Mouse (Mus musculus) mouse embryonic stem cell (cell line): ENCODE results near the gene Pdk1.
"Not testable (repeated sequence)": the region's sequence is repeated elsewhere in the genome, so short reads cannot be mapped to it uniquely, and the experiment has no call there.

Experiments used
- in situ Hi-C, 2 experiments: fragments of 300-500 bp; cut with MboI; formaldehyde crosslinking; loops; 1 replicate in 1 of 2; 3 replicates in 1 of 2; pipeline ENCODE4 v1.14.3; 2019 to 2020; ENCODE audit warnings: low sequenced_read_pairs in 2 of 2, low pct_unique_long_range_greater_than_20kb in 1 of 2, mixed read lengths in 1 of 2; ENCODE audit not compliant: unreplicated experiment in 1 of 2

Gene Pdk1

DNA sequence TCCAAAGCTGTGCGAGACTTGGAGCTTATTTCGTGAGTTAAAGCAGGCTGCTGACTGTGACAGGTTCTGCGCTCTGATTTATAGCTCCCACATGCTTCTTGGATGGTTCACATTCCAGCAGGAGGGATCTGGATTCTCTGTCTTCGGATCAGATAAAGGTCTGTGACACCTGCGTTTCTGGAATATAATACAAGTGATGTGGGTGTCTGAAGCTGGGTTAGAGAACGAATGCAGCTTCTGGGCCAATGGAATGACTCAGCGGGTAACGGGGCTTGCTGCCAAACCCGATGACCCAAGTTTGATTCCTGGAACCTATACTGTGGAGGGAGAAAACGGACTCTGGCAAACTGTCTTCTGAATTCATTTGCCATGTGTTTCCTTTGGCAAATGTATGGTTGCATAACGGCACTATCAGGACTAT, 46.2 kb downstream of the Pdk1 start:
- in situ Hi-C loops = no loop called here

GRCm38 (mm10) chr2:71924931-71925330, 51.9 kb downstream of the Pdk1 start:
- in situ Hi-C loops = not testable (repeated sequence)

DNA sequence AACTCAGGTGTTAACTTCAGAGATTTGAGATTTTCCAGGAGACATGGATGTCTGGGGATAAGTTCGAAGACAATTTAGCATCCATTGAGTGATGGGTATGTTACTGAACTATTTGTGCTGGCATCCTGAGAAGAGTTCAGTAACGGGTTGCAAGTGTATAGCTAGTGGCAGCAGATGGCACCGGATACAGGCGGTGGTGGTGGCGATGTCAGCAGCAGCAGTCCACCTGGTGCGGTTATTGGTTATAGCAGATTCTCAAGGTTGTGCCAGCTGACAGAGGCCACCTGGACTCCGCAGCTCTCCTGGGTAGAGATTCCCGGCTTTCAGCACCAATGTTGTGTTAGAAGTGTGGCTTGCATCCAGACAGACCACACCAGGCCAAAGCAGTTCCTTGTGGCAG, 61.0 kb downstream of the Pdk1 start:
- in situ Hi-C loops = no loop called here

GRCm38 (mm10) chr2:71936711-71937110, 63.7 kb downstream of the Pdk1 start:
- in situ Hi-C loops = no loop called here

DNA sequence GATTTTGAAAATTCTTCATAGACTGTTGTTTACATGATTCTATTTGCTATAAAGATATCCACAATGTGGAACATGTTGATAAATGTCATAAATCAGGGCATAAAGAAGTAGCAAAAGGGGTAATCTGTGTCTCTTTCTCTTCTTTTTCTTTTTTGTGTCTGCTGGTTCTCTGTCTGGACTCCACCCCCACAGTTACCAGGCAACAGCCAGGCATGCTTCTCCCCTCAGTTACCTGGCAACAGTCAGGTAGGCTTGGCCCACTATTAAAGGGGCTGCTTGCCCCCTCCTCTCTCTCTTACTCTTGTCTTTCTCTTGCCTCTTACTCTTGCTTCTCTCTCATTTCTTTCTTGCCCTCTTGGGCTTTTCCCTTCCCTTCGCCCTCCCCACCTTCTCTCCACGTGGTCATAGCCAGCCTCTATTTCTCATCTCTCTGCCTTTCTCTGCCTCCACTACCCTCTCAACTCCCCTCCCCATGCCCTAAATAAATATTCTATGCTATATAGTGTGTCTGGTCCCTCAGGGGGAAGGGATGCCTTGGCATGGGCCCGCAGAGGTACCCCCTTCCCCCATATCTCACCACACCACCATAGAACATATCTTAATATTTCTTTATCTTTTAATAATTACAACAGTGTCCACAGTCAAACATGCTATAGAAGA, 64.8 kb downstream of the Pdk1 start:
- in situ Hi-C loops = no loop called here

GRCm38 (mm10) chr2:71938716-71939393, 65.8 kb downstream of the Pdk1 start:
- in situ Hi-C loops = no loop called here

DNA sequence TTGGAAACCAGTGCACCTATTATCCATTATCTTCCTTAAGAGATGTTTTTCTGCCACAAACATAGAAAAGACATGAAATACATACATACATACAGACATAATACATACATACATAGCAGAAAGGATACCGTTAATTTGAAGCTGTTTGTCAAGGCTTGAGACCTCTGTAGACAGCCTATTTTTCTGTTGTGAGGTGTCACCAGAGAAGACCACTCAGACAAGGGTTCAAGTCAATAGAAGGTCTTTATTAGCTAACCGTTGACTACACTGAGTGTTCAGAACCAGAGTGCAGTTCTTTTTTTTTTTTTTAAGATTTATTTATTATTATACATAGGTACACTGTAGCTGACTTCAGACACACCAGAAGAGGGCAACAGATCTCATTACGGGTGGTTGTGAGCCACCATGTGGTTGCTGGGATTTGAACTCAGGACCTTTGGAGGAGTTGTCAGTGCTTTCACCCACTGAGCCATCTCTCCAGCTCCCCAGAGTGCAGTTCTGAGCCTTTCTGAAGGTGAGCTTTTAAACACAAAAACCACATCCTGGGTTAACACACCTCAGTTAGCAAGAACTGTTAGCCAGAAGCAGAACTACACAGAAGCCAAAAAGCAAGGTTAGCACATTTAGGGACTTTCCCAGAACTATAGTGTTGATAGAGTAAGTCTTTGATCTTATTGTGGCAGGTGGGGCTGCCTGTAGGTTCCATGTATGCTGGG, 68.1 kb downstream of the Pdk1 start:
- in situ Hi-C loops = no loop called here

GRCm38 (mm10) chr2:71941721-71942087, 68.7 kb downstream of the Pdk1 start:
- in situ Hi-C loops = no loop called here

DNA sequence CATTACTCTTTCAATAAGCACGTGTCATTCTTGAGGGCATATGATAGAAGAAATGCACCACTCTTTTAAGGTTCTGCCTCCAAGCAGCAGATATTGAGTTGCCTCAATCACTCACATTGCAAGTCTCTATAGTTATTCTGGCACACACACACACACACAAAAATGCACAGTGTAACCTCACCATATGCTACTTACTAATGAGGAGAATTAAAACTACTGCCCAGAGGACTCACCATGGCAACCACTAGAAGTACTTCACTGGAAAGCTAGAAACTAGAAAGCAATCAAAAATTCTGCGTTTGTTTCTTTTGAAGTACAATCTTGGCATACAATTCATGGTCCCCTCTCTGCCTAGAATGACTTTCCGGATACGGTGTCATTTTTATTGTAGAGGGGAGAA, 78.2 kb downstream of the Pdk1 start:
- in situ Hi-C loops = loop anchor here in 1 of 2 experiments (25.0 kb wide), 1 partner anchor 364 kb away; no protein-coding TSS in a partner anchor
